Comparison of ENCODE assay signal across 8 mouse cellular contexts in genomic region chr6:140856468-140857117, GRCm38 (mm10).
DNase-seq lines count a peak whose midpoint lies in the region; ATAC-seq lines count a peak whose summit lies in the region.

No protein-coding gene starts in this region.

- no peaks in the 10 kb centered on the region for H3K27me3 ChIP-seq in kidney, embryonic 14.5 days (ENCODE audit: control insufficient read depth, insufficient read depth, low read length)
- H3K27me3 ChIP-seq in hindbrain, embryonic 14.5 days (ENCODE audit: control insufficient read depth, insufficient read depth, low read length) = no peaks in the 10 kb centered on the region
- no peaks in the 10 kb centered on the region for H3K27me3 ChIP-seq in midbrain, embryonic 14.5 days (ENCODE audit: control insufficient read depth, insufficient read depth, low read length)

- peak overlapping the region; percentile 67; the same call in 1 of the 2 replicates for H3K27ac ChIP-seq in kidney, embryonic 14.5 days (ENCODE audit: low read depth, low read length)
- peak overlapping the region; percentile 43; the same call in 1 of the 2 replicates for H3K27ac ChIP-seq in hindbrain, embryonic 14.5 days
- H3K27ac ChIP-seq in midbrain, embryonic 14.5 days (replicated peaks; ENCODE audit: low read depth, low read length) = no peak overlapping the region

- no peaks in the 10 kb centered on the region for H3K9me3 ChIP-seq in kidney, embryonic 14.5 days (ENCODE audit: control insufficient read depth, low read length)
- H3K9me3 ChIP-seq in hindbrain, embryonic 14.5 days (ENCODE audit: control insufficient read depth, low read length) = no peaks in the 10 kb centered on the region
- H3K9me3 ChIP-seq in midbrain, embryonic 14.5 days (ENCODE audit: control insufficient read depth, low read length) = no peaks in the 10 kb centered on the region

- H3K4me2 ChIP-seq in kidney, embryonic 14.5 days (replicated peaks; ENCODE audit: low read depth, low read length) = peak overlapping the region; percentile 59
- H3K4me2 ChIP-seq in hindbrain, embryonic 14.5 days (replicated peaks) = peak overlapping the region; percentile 53
- H3K4me2 ChIP-seq in midbrain, embryonic 14.5 days (ENCODE audit: low read length) = peak overlapping the region; percentile 46

- H3K36me3 ChIP-seq in kidney, embryonic 14.5 days (ENCODE audit: control insufficient read depth, insufficient read depth, low read length) = no peaks in the 10 kb centered on the region
- no peaks in the 10 kb centered on the region for H3K36me3 ChIP-seq in hindbrain, embryonic 14.5 days (replicated peaks; ENCODE audit: control insufficient read depth, insufficient read depth)
- no peaks in the 10 kb centered on the region for H3K36me3 ChIP-seq in midbrain, embryonic 14.5 days (ENCODE audit: control insufficient read depth, insufficient read depth, low read length)

- H3K9ac ChIP-seq in kidney, embryonic 14.5 days (ENCODE audit: low read depth, low read length) = peak overlapping the region; percentile 34; the same call in 1 of the 2 replicates
- H3K9ac ChIP-seq in hindbrain, embryonic 14.5 days = peak overlapping the region; percentile 52
- H3K9ac ChIP-seq in midbrain, embryonic 14.5 days (replicated peaks; ENCODE audit: low read length) = peak overlapping the region; percentile 18; the same call in 1 of the 2 replicates

- no peak for DNase-seq in kidney, postnatal 36 days
- peak; percentile 55 for DNase-seq in embryo, embryonic 10 days (ENCODE audit: low spot score)
- no peak for DNase-seq in hindbrain, embryonic 14.5 days (ENCODE audit: low spot score)
- DNase-seq in midbrain, embryonic 14.5 days = peak; percentile 47
- DNase-seq in right cerebral cortex, postnatal 25 days = no peak
- DNase-seq in right cerebral cortex, postnatal 36 days (ENCODE audit: low spot score in 2 of 2) = no peak
- DNase-seq in gastrocnemius, adult 18-20 months (ENCODE audit: low spot score) = no peak

- H3K4me3 ChIP-seq in kidney, embryonic 14.5 days (ENCODE audit: low read length) = peak overlapping the region; percentile 34
- peak overlapping the region; percentile 20 for H3K4me3 ChIP-seq in hindbrain, embryonic 14.5 days (replicated peaks; ENCODE audit: low read length)
- H3K4me3 ChIP-seq in midbrain, embryonic 14.5 days (replicated peaks; ENCODE audit: low read depth, low read length) = peak overlapping the region; percentile 20

- peak; percentile 87 for ATAC-seq in kidney, embryonic 14.5 days (ENCODE audit: low FRiP score, low TSS enrichment)
- ATAC-seq in hindbrain, embryonic 14.5 days (ENCODE audit: low FRiP score) = no peak
- ATAC-seq in midbrain, embryonic 14.5 days (ENCODE audit: low FRiP score, low TSS enrichment) = 0 out of 2 replicates have a peak, but pooled peaks have one; percentile 29

- 4% methylated on average over 14 of the region's 14 CpGs for WGBS in kidney, embryonic 14.5 days
- WGBS in hindbrain, embryonic 14.5 days = 22% methylated on average over 14 of the region's 14 CpGs
- WGBS in midbrain, embryonic 14.5 days = 23% methylated on average over 14 of the region's 14 CpGs

- H3K4me1 ChIP-seq in kidney, embryonic 14.5 days (ENCODE audit: control insufficient read depth, insufficient read depth, low read length) = 0 out of 2 replicates have a peak, but pooled peaks cover 10% of the 10 kb centered on the region
- peaks cover 3% of the 10 kb centered on the region; the same call in 1 of the 2 replicates for H3K4me1 ChIP-seq in hindbrain, embryonic 14.5 days (replicated peaks; ENCODE audit: control insufficient read depth, insufficient read depth, low read length)
- peaks cover 13% of the 10 kb centered on the region for H3K4me1 ChIP-seq in midbrain, embryonic 14.5 days (ENCODE audit: control insufficient read depth, insufficient read depth, low read length)

Comparison
In these comparisons a context has a peak if more than half of its experiments do, and no peak if none do; other contexts are left out.
1. DNase-seq: peak in embryo, embryonic 10 days (single experiment) and midbrain, embryonic 14.5 days (single experiment); none in kidney, postnatal 36 days (0 of 2), hindbrain, embryonic 14.5 days (single experiment), right cerebral cortex, postnatal 25 days (single experiment), right cerebral cortex, postnatal 36 days (0 of 2) and gastrocnemius, adult 18-20 months (single experiment).
2. Peak in every context shown above with its lines, with median percentiles within 50 percentile points of each other: H3K4me2 ChIP-seq, H3K4me3 ChIP-seq and H3K9ac ChIP-seq.